Mouse (Mus musculus): ENCODE data around the gene Ewsr1.
A peak's percentile ranks its signal among the peaks of the same experiment; 100 is the strongest.
"Not testable (repeated sequence)": the region's sequence is repeated elsewhere in the genome, so short reads cannot be mapped to it uniquely, and the experiment has no call there.

Ewsr1 gene

DNA sequence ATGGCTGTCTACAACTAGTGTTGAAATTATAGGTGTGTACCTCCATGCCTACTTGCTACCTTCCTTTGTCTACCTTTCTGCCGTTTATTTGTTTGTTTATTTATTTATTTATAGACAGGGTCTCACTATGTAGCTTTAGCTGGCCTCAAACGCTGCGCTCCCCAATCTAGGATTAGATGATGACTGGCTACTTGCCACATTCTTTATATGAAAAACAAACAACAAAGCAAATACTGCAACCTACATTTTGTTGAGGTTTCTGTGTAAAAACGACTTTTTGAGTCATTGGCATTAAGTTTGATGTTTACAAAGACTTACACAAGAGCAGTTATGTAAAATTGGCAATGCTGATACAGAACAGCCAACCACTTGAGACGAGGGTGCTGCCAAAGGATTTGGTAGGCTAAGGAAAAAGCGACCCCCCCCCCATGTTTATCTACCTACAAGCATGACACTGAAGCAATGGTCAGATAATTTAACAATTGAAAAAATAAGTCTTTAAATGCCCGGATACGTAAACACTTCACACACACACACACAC is 2.5 kb downstream of the Ewsr1 start:
- DNase-seq (ENCODE audit: low spot score): no peak

DNA sequence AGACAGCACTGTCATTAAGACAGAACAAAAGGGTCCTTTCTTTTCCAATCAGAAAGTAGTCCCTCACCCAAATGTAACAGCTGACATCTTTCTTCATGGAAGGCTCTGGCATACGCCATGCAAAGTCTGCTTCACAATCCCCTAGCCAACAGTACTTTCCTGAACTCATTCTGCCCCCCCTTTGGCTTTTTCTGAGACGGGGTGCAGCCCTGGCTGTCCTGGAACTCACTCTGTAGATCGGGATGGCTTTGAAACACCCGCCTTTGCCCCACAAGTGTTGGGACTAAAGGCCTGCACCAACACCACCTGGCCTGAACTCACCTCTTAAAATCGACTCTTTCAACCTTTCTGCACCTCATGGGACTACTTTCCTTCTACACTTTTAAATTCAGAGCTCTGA is 3.2 kb downstream of the Ewsr1 start:
- DNase-seq (ENCODE audit: low spot score): no peak

DNA sequence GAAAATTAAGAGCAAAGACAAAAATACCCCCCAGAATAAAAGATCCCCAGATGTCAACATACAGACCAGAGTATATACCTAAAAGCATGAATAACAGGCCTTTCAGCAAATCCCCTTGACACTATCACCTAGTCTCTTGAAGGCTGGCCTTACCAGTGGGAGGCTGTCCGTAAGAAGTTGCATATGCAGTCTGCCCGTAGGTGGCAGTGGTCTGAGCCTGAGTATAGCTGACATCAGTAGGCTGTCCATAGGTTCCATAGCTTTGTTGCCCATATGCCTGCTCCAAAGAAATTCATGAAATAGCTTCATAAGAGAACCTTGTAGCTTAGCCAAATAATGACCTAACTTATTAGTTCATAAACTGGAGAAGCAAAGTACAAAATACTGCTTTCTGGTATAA is 7.4 kb downstream of the Ewsr1 start:
- peak; percentile 65 for DNase-seq (ENCODE audit: low spot score)

DNA sequence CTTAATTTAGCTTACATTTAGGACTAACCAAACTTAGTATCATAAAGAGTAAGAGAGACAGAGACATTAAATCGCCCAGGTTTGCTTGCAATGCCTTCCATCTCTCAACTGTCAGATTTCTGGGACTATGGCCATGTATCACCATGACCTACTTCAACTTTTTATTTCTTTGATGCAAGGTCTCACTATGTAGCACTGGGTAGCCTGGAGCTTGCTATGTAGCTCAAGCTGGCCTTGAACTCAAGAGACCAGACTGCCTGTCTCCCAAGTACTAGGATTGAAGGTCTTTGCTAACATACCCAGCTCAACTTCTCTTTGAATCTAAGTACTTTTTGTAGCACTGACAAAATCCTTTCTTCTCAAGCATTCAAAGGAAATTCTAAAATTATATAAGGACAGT is 9.9 kb downstream of the Ewsr1 start:
- no peak for DNase-seq (ENCODE audit: low spot score)

DNA sequence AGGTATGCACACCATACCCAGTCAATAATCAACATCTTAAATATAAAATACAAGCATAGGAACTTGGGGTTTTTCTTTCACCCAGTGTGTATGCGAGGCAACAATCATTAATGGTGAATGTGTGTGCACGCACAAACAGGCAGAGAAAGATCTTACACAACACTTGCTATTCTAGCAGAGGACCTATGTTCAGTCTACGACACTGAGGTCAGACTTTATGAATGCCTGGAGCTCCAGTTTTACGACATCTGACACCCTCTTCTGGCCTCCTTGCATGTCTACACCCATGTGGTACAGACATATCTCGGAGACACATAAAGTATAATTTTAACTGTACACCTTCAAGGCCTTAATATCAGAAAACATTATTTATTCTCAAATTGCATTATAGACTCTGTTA is 22.2 kb downstream of the Ewsr1 start:
- not testable (repeated sequence) for DNase-seq (ENCODE audit: low spot score)

DNA sequence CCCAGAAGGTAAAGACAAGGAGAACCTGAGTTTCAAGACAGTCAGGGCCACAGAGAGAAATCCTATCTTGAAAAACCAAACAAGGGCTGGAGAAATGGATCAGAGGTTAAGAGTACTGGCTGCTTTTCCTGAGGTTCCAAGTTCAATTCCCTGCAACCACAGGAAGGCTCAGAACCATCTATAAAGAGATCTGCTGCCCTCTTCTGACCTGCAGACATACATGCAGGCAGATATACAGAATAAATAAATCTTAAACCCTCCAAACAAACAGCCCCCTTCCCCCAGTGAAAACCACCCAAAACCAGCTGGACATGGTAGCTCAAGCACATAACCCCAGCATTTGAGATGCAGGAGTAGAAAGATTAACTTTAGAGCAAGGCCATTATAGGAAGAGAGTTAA is 23.3 kb downstream of the Ewsr1 start:
- DNase-seq (ENCODE audit: low spot score): no peak

DNA sequence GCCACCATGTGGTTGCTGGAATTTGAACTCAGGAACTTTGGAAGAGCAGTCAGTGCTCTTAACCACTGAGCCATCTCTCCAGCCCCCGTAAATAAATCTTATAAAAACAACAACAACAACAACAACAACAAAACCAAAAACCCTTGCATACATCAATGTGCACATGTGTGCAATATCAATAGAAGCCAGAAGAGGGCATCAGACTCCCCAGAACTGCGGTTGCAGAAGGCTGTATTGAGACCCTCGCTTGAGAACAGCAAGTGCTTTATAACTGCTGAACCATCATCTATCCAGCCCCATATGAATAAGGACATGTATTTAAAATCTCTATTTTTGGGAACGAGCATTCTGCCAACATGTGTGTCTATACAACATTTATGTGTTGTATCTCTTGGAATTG is 24.2 kb downstream of the Ewsr1 start:
- no peak for DNase-seq (ENCODE audit: low spot score)

DNA sequence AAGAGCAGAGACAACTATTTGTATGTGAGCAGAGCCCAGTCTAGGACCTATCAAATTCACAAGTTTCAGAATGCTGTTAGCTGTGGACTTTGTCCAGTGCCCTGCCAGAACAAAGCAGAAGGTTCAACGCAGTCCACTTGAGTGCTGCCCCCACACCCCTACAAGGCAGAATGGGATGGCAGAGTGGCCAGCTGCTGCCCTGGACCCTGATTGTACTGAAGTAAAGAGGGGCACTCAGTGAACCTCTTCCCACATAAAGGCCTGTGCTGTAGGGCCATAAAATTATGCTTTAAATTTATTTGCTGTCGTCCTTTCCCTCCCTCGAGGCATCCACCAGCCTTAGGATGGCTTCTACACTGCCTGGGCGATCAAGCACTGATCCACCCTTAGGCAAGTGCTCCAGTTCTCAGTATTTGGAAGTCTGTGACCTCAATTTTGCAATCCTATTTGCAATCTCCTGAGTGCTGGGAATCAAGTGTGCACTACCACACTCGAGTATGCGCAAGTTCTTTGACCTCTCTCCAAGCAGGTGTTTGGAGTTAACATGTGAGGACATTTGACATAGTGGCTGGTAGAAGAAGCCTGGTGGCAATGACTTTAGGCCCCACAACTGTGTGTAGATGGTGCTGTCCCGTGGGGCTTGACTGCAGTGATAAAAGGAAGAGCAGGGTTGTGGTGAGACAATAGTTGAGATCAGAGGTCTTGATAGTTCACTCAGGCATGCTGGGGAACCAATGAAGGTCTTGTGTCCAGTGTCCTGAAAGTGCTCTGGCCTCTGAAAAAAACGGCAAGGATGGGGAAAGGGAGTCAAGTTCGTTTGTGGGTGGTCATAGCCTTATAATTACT is 30.7 kb downstream of the Ewsr1 start:
- DNase-seq (ENCODE audit: low spot score): no peak

DNA sequence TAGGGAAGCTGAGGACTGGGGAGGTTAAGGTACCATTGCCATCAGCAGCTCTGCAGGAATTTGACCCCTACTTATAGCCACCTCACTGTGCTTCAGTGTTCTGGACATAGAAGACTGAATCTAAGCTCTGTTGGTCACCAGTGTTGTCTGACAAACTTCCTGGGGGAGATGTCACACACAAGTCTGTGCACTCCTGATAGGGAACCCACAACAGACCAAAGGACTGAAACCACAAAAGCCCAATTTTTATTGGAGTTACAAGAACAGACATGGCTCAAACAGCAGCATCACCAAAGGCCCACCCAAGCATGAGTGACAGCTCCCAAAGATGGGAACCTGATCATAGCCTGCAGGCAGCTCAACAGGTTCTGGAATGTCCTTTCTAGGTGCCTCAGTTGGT is 32.0 kb downstream of the Ewsr1 start:
- no peak for DNase-seq (ENCODE audit: low spot score)

DNA sequence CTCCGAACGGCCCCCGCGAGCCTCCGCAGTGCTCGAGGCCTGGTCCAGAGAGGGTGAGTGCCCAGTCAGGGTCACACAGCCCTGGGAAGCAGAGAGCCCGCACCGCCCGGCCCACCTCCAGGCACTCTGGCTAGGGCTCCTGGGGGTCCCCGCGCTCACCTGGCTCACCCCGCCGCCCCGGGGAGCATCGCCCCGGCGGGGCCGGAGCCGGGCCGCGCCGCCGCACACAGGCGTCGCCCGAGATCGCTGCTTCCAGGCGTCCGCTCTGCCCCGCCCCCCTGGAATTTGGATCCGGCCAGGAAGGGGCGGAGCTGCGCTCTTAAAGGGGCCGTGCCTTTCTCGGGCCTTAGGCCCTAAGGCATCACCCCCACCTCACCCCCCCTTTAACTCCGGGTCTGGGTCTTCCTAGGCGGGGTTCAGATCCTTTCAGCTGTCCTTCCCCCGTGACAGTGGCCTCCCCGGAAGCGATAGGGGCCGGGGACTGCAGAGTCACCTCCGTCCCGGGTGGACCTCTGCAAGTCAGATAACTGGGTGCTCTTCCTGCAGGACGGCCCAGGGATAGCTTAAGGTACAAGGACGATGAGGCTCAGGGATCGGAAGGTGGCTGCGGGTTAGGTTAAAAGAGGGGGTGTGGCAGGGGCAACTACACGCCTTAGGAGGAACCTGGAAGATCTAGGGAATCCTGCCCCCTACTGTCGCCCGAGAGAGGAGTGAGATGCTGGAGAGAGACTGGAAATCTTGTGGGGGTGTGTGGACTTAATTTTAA is 33.8 kb downstream of the Ewsr1 start, which contains the start of gene Gas2l1:
TSS of gene Gas2l1 (minus strand) at position 272 of the 766 bp plus-strand sequence.
- DNase-seq (ENCODE audit: low spot score): peak; percentile 96

DNA sequence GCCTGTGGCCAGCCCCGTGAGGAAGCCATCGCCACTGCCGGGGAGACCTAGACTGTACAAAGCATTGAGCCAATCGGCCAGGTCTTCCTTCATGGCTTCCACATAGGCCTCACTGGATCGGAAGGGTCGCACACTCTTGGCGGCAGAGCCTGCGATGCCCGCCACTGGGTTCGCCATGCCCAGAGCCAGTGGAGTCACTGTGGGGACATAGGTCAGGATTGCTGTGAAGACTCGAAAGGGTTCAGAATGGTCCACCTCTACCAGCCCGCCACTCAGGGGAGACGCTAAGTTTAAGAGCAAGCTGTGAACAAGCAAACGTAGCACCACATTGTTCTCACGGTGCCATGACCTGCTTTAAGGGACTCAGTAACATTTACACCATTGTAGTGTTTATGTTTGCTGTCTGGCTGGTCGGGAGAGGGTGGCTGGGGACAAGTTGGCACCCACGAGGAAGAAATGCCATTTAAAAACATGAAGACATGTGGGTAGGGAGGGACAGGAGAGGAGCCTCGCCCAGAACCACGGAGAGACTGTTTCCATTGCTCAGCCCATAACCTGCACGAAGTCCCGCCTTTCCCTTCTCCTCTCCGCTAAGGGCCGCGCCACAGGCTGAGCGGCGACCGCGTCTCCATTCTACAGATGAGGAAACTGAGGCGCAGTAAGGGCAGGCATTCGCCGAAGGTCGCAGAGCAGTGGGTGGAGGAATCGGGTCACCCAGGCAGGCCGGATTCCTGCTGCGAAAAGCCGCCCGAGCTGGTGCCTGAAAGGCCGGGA is 34.6 kb downstream of the Ewsr1 start:
- DNase-seq (ENCODE audit: low spot score): no peak

DNA sequence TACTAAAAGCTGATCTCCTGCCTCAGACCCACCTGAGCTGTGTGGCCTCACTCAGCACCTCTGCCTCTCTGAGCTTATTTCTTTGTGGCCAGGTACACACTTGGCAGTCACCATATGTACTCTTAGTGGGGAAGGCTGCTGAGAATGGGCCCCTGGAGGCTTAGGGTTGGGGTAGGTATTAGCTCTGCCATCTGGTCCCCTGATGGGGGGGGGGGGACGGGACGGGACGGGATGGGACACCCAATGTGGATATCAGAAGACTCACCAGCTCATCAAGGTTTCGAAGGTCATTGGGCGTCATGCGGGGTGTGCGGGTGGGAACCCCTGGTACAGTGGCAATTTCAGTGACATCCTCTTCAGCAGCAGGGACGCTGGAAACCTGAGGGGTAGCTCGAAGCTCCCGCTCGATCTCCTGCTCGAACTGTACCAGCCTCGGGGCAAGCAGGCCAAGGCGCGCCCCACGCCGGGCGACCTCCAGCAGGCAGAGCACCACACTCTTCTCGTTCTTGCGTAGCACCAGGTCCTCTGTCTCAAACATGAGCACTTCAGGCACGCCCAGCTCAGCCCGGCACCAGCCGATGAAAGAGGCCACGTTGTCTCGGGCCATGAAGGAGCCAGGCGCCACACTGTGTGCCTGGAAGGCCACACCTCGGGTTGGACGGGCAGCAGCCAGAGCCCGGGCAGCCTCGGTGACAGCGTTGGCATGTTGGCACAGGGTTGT is 35.3 kb downstream of the Ewsr1 start:
- no peak for DNase-seq (ENCODE audit: low spot score)

DNA sequence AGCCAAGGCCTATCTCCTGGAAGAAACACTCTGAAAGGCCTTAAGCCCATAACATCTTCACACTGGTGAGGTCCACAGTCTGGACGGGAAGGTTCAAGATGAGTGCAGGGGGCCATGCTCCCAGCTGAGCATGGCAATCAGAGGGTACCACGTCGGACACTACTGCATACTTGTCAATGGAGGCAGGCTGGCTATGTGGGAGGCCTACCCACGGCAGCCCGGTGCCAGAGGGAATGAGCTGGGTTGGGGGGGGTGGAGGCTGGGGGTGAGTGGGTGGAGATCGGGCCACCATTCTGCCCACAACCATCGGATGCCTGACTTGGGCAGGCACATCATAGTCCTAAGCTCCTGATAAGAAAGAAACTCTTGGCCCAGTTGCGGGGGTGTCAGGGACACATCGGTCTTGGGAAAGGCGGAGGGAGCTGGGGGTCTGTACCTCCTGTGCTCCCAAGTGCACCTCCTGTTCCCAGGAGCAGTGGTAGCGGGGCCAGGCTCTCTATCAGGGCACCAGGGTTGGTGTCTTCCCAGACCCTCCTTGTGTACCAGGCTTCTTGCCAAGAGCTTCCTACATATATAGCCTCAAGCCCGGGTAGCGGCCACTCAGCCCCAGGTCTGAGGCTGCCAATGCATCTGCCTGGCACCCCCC is 36.1 kb downstream of the Ewsr1 start:
- DNase-seq (ENCODE audit: low spot score): no peak

DNA sequence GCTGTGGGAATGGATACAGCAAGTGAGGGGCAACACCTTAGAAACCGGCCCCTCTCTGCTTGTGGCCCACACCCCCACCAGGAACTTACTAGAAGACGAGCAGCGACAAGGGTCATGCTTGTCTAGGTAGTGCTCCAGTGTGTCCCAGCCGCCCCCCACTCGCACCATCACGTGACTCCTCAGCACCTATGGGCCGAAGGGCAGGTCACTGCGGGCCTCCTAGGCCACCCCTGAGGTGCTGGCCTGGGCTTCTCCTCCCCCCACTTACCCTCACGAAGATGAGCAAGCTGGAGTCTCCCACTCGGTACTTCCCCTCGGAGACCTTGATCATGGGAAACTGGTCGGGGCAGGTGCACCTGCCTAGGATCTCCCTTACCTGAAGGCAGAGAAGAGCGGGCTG is 36.7 kb downstream of the Ewsr1 start:
- DNase-seq (ENCODE audit: low spot score): no peak

DNA sequence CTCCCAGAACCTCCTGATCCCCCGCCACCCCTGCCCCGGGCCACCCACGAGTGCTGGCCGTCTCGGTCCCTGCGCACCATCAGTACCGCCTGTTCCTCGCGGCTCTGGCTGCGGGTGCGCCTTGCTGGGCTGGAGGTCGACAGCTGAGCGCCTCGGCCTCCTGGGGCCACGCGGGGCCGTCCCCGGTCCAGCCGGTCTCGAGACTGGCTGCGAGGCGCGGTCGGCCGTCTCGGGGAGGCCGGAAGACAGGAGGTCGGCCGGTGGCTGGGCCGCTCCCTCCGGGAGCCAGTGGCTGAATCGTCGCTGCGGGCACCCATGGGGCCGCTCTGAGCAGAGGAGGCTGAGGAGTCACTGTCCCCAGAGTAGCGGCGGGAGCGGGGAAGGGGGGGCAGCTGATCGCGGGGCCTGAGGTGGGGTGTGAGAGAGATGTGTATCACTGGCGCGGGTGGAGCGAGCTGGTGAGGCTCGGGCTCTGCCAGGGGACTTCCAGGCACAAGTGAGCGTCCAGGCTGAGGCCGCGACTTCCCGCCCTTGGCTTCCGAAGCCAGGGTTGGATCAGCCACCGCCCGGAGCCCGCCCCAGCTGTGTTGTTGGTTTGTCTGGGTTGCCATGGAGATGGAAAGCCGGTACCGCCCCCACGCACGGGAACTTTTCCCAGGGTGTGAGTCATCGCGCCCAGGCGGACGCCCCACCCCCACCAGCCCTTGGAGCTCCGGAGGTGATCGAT is 37.5 kb downstream of the Ewsr1 start:
- DNase-seq (ENCODE audit: low spot score): peak; percentile 98

DNA sequence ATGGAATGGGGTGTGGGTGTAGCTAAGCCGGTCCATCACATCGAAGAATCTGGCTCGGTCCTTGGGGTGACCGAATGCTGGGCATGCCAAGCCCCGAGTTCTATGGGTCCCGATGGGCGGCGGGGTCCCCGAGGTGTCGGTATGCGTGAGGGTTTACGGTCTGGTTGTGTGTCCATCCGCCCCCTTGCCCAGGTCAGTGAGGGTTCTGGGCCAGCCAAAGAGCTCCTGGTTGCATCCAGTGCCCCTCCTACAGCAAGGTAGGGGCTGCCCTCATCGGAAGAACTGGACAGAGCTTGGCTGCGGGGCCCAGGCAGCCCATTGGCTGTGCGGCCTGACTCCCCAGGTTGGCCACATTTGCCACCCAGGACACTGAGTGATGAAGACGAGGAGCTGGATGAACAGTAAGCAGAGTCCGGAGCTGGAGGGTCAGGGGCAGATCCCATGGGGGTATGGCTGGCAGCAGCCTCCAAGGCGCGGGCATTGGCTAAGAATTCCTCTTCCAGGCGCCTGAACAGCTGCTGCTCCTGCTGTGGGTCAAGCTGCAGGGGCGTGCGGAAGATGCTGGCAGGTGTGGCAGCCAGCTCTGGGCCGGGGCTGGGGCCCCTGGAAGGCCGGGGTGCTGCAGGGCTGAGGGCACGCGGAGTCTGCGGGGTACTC is 38.2 kb downstream of the Ewsr1 start:
- DNase-seq (ENCODE audit: low spot score): peak; percentile 81

DNA sequence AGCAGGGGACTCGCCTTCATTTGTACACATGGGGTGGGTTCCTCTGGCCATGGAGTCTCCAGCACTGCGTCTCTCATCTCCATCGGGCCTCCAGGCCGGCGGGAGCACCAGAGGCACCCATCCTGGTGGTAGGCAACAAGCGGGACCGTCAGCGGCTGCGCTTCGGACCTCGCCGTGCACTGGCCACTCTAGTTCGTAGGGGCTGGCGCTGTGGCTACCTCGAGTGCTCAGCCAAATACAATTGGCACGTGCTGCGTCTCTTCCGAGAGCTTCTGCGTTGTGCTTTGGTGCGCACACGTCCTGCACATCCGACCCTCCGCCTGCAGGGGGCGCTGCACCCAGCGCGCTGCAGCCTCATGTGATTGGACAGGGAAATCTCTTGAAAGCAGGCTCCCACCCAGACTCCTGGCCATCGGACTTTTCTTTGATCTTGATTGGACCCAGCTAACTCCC is 39.3 kb downstream of the Ewsr1 start:
- no peak for DNase-seq (ENCODE audit: low spot score)

DNA sequence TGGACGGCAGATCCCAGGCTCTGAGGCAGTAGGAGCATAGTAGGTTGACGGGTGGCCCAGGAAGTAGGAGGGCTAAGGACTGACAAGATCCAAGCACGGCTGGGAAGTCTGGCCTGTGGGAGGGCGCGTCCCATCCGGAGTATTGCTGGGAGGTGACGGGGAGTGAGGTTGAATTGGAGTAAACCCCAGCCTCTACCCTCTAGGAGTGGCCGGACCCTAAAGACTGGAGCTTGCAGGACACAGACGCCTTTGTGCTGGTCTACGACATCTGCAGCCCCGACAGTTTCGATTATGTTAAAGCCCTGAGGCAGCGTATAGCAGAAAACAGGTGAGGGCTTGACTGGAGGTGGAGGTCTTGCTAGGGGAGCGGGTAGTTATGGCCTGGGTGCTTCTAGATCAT is 39.8 kb downstream of the Ewsr1 start:
- no peak for DNase-seq (ENCODE audit: low spot score)

DNA sequence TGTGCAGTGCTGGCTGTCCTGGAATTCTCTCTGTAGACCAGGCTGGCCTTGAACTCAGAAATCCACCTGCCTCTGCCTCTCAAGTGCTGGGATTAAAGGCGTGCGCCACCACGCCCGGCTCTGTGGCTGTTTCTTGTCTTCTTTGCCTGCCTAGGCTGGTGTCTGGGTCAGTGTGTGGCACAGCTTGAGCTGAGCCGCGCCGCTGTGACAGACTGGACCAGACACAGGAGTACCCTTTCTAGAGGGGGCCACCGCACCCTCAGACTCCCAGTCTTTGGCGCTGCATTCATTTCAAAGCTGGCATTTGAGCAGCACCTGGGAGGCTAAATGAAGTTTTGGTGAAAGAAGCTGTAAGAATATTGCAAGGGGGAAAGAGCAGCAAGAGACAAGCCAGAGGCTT is 40.3 kb downstream of the Ewsr1 start:
- no peak for DNase-seq (ENCODE audit: low spot score)
